Mouse (Mus musculus): ENCODE measurements around the gene Tnfsf10. TPM values are rescaled to one million over a fixed set of nuclear protein-coding genes. Genes with fewer than 3 reads are reported as not detected.

Gene Tnfsf10
- polyA plus RNA-seq, 1 experiment from 2014 or later = 0.10 TPM

DNA sequence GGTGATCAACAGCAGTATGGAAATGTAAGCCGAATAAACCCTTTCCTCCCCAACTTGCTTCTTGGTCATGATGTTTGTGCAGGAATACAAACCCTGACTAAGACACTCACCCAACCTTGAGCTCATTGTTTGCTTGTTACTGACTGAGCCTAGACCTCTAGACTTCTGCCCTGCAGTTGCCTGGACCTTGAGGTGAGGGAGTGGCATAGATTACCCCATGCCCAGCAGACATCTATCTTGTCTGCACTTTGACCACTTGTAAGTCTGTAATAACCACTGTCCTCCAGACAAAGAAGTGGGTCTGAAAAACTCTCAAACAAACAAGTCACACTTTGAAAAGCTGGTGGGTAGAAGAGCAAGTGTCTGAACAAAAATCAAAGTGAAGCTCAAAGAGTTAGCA, 2.8 kb downstream of the Tnfsf10 start:
- no peaks in the 10 kb centered on the region for H3K9me3 ChIP-seq (replicated peaks; ENCODE audit: control insufficient read depth, low read length, poor library complexity, severe bottlenecking)
- no peaks in the 10 kb centered on the region for H3K4me1 ChIP-seq (ENCODE audit: control insufficient read depth, insufficient read depth, low read length)
- no peaks in the 10 kb centered on the region for H3K36me3 ChIP-seq (ENCODE audit: control insufficient read depth, insufficient read depth, low read length)
- ATAC-seq = no peak
- H3K4me2 ChIP-seq (ENCODE audit: low read length) = no peak overlapping the region
- H3K4me3 ChIP-seq (ENCODE audit: low read depth, low read length) = no peak overlapping the region
- 100% methylated on average over 1 of the region's 1 CpGs for WGBS
- no peak overlapping the region for H3K9ac ChIP-seq (ENCODE audit: low read depth, low read length)
- no peaks in the 10 kb centered on the region for H3K27me3 ChIP-seq (ENCODE audit: control insufficient read depth, insufficient read depth, low read depth, low read length)
- H3K27ac ChIP-seq (ENCODE audit: low read length) = no peak overlapping the region

DNA sequence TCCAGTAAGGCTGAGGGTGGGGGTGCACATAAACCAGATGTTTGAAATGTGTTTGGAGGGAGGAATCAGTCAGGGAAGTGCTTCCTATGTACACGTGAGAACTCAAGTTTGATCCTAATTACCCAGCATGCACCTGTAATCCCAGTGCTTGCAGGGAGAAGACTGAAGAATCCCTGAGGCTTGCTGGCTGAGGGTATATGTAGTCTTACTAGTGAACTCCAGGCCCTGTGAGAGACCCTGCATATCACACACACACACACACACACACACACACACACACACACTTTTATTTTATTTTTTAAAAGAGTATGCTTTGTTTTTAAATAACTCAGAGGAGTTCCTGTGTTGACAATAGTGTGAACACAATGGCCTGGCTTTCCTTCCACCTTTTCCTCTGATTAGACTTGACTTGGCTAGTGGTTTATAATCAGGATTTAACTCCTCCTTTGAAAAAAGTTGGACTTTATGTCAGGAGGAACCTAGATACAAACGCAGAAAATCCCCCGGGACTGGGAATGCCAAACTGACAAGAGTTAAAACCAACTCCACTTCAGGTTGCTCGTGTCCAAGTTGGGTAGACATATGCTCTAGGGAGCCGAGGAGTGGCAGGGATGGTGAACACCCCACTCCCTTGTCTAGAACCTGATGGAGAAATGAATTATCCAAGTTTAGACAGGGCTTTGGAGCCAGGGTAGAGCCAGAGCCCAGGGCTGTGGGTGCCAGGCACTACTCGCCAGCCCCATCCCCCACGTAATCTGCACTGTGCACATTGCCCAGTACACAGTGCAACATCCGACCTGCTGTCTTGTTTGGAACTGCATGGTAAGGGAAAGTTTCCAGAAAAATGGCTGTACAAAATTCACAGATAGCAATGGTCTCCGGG, 4.0 kb downstream of the Tnfsf10 start:
- H3K9me3 ChIP-seq (replicated peaks; ENCODE audit: control insufficient read depth, low read length, poor library complexity, severe bottlenecking) = no peaks in the 10 kb centered on the region
- ATAC-seq = no peak
- H3K4me1 ChIP-seq (ENCODE audit: control insufficient read depth, insufficient read depth, low read length) = no peaks in the 10 kb centered on the region
- no peak overlapping the region for H3K4me2 ChIP-seq (ENCODE audit: low read length)
- H3K9ac ChIP-seq (ENCODE audit: low read depth, low read length) = no peak overlapping the region
- H3K4me3 ChIP-seq (ENCODE audit: low read depth, low read length) = no peak overlapping the region
- no peaks in the 10 kb centered on the region for H3K27me3 ChIP-seq (ENCODE audit: control insufficient read depth, insufficient read depth, low read depth, low read length)
- H3K36me3 ChIP-seq (ENCODE audit: control insufficient read depth, insufficient read depth, low read length) = no peaks in the 10 kb centered on the region
- no peak overlapping the region for H3K27ac ChIP-seq (ENCODE audit: low read length)
- WGBS = 76% methylated on average over 9 of the region's 9 CpGs

DNA sequence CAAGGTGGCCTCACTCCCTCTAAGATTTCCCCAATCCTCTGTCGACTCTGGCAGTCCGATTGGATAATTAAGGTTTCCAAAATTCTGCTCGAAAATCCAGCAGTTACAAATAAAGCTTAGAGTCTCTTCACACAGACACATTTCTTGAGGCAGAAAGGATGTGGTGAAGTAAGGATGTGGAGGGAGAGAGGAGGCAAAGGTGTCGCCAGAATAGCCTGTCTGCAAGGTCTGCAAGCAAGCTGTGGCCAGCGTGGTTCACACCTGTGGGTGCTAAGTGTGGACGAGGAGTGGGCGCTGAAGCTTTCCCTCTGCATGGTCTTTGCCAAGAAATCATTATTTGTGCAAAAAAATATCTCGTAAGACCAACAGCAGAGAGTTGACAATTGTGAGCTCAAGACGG, 5.8 kb downstream of the Tnfsf10 start:
- Histone ChIP-seq H3K9me3 (replicated peaks; ENCODE audit: control insufficient read depth, low read length, poor library complexity, severe bottlenecking) (no peaks in the 10 kb centered on the region), H3K4me1 (ENCODE audit: control insufficient read depth, insufficient read depth, low read length) (no peaks in the 10 kb centered on the region), H3K4me3 (ENCODE audit: low read depth, low read length) (no peak overlapping the region), H3K9ac (ENCODE audit: low read depth, low read length) (no peak overlapping the region), H3K27me3 (ENCODE audit: control insufficient read depth, insufficient read depth, low read depth, low read length) (no peaks in the 10 kb centered on the region), H3K27ac (ENCODE audit: low read length) (no peak overlapping the region), H3K36me3 (ENCODE audit: control insufficient read depth, insufficient read depth, low read length) (no peaks in the 10 kb centered on the region), H3K4me2 (ENCODE audit: low read length) (no peak overlapping the region)
- no peak for ATAC-seq
- WGBS = 87% methylated on average over 9 of the region's 9 CpGs

DNA sequence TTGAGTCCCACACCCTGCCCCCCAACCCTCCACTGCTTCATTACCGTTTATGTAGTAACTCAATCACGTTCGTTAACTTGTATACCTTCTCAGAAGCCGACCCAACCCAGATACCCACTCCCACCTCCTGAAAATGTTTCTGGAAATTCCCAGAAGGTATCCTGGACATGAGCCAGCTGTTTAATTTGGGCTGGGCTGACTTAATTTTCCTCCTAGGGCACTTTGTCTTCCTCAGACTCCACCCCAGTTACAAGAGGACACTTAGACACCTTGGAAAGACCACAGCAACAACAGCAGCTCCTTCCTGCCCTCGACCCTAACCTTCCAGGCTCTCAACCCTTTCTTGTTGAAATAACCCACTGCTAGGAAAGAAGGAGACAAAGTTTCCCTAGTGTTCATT, 6.7 kb downstream of the Tnfsf10 start:
- Histone ChIP-seq H3K4me1 (ENCODE audit: control insufficient read depth, insufficient read depth, low read length) (no peaks in the 10 kb centered on the region), H3K4me3 (ENCODE audit: low read depth, low read length) (no peak overlapping the region), H3K27ac (ENCODE audit: low read length) (no peak overlapping the region), H3K4me2 (ENCODE audit: low read length) (no peak overlapping the region), H3K9me3 (replicated peaks; ENCODE audit: control insufficient read depth, low read length, poor library complexity, severe bottlenecking) (no peaks in the 10 kb centered on the region), H3K9ac (ENCODE audit: low read depth, low read length) (no peak overlapping the region), H3K27me3 (ENCODE audit: control insufficient read depth, insufficient read depth, low read depth, low read length) (no peaks in the 10 kb centered on the region), H3K36me3 (ENCODE audit: control insufficient read depth, insufficient read depth, low read length) (no peaks in the 10 kb centered on the region)
- ATAC-seq = no peak
- WGBS = 77% methylated on average over 5 of the region's 5 CpGs

DNA sequence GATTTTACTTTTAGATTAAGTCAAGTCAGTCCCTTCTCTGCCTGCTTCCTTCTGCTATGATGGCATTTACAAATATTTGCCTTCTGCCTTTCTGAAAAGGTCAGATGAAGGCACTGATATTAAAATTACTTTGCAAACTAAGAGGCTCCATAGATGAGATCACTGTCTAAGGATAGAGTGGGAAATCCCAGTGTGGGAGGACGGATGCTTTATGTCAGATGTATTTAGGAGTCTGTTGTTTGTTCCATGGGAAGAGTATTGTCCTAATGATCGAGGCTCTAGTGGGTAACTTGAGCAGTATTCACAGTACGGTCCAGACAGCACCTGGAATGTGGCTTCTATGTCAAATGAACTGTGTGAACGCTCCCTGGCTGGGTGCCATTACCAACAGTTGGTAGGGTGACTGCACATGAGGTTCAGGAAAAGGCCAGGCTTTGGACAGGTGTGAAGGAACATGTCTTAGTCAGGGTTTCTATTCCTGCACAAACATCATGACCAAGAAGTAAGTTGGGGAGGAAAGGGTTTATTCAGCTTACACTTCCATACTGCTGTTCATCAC, 9.9 kb downstream of the Tnfsf10 start:
- Histone ChIP-seq H3K9ac (ENCODE audit: low read depth, low read length) (no peak overlapping the region), H3K9me3 (replicated peaks; ENCODE audit: control insufficient read depth, low read length, poor library complexity, severe bottlenecking) (no peaks in the 10 kb centered on the region), H3K4me3 (ENCODE audit: low read depth, low read length) (no peak overlapping the region), H3K27me3 (ENCODE audit: control insufficient read depth, insufficient read depth, low read depth, low read length) (no peaks in the 10 kb centered on the region), H3K4me1 (ENCODE audit: control insufficient read depth, insufficient read depth, low read length) (no peaks in the 10 kb centered on the region), H3K4me2 (ENCODE audit: low read length) (no peak overlapping the region), H3K36me3 (ENCODE audit: control insufficient read depth, insufficient read depth, low read length) (no peaks in the 10 kb centered on the region), H3K27ac (ENCODE audit: low read length) (no peak overlapping the region)
- 79% methylated on average over 4 of the region's 4 CpGs for WGBS
- ATAC-seq = no peak

DNA sequence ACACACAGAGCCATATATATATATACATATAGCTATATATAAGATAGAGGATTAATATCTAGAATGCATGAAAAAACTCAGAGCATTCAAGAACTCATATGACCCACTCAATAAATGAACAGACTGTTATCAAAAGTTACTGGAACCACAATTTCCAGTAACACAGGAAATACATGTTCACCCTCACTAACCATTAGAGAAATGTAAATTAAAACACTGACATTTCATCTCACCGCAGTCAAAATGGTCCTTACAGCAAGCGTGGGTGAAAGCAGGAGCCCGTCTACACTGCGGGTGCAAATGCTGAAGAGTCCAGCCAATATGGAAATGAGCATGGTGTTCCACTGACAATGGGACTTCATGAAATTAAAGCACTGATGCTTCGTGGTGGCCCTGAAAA, 13.9 kb downstream of the Tnfsf10 start:
- Histone ChIP-seq H3K36me3 (ENCODE audit: control insufficient read depth, insufficient read depth, low read length) (no peaks in the 10 kb centered on the region), H3K4me2 (ENCODE audit: low read length) (no peak overlapping the region), H3K9ac (ENCODE audit: low read depth, low read length) (no peak overlapping the region), H3K4me3 (ENCODE audit: low read depth, low read length) (no peak overlapping the region), H3K9me3 (replicated peaks; ENCODE audit: control insufficient read depth, low read length, poor library complexity, severe bottlenecking) (no peaks in the 10 kb centered on the region), H3K27me3 (ENCODE audit: control insufficient read depth, insufficient read depth, low read depth, low read length) (no peaks in the 10 kb centered on the region), H3K4me1 (ENCODE audit: control insufficient read depth, insufficient read depth, low read length) (no peaks in the 10 kb centered on the region), H3K27ac (ENCODE audit: low read length) (no peak overlapping the region)
- ATAC-seq = no peak
- WGBS = 90% methylated on average over 5 of the region's 5 CpGs

DNA sequence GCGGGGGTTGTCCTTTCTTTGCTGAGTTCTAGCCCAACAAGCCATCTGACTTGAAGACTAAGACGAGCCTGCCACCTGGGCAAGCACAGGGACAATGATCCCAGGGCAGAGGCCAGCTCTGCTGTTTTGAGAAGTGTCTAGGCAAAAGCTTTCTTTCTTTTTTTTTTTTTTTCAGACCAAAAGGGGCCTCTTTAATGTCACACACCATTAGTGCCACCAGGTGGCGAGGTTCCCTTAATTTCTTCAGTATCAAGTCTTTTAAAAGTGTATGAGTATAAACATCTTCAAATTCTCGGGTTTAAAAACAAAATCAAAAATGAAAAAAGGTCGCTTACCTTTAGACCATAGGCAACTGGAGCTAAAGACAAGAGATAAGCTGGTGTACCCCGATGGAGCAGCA, 21.6 kb downstream of the Tnfsf10 start:
- no peak overlapping the region for H3K4me3 ChIP-seq (ENCODE audit: low read depth, low read length)
- no peaks in the 10 kb centered on the region for H3K4me1 ChIP-seq (ENCODE audit: control insufficient read depth, insufficient read depth, low read length)
- no peak overlapping the region for H3K27ac ChIP-seq (ENCODE audit: low read length)
- H3K27me3 ChIP-seq (ENCODE audit: control insufficient read depth, insufficient read depth, low read depth, low read length) = no peaks in the 10 kb centered on the region
- 32% methylated on average over 6 of the region's 6 CpGs for WGBS
- H3K4me2 ChIP-seq (ENCODE audit: low read length) = no peak overlapping the region
- no peaks in the 10 kb centered on the region for H3K36me3 ChIP-seq (ENCODE audit: control insufficient read depth, insufficient read depth, low read length)
- peak; percentile 42; the same call in 1 of the 2 replicates for ATAC-seq
- H3K9me3 ChIP-seq (replicated peaks; ENCODE audit: control insufficient read depth, low read length, poor library complexity, severe bottlenecking) = no peaks in the 10 kb centered on the region
- no peak overlapping the region for H3K9ac ChIP-seq (ENCODE audit: low read depth, low read length)

DNA sequence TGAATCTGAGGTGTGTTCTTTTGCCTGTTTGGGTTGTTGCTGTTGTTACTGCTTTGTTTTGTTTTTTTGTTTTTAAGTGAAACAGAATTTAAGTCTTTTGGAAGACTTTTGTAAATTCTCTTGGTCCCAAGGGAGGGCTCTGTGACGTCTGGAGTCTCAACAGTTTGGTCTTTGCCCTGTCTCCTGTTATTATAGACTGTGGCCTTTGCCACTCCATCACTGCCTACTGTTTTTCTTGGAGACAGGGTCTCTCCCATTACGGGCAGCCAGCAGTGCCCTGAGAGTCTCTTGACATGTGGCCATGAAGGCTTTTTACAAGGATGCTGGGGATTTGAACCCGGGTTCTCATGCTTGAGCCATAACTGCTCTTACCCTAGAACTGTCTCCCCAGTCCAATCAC, 22.1 kb downstream of the Tnfsf10 start:
- Histone ChIP-seq H3K9ac (ENCODE audit: low read depth, low read length) (no peak overlapping the region), H3K9me3 (replicated peaks; ENCODE audit: control insufficient read depth, low read length, poor library complexity, severe bottlenecking) (no peaks in the 10 kb centered on the region), H3K27me3 (ENCODE audit: control insufficient read depth, insufficient read depth, low read depth, low read length) (no peaks in the 10 kb centered on the region), H3K4me3 (ENCODE audit: low read depth, low read length) (no peak overlapping the region), H3K4me2 (ENCODE audit: low read length) (no peak overlapping the region), H3K27ac (ENCODE audit: low read length) (no peak overlapping the region), H3K36me3 (ENCODE audit: control insufficient read depth, insufficient read depth, low read length) (no peaks in the 10 kb centered on the region), H3K4me1 (ENCODE audit: control insufficient read depth, insufficient read depth, low read length) (no peaks in the 10 kb centered on the region)
- 81% methylated on average over 3 of the region's 3 CpGs for WGBS
- no peak for ATAC-seq

DNA sequence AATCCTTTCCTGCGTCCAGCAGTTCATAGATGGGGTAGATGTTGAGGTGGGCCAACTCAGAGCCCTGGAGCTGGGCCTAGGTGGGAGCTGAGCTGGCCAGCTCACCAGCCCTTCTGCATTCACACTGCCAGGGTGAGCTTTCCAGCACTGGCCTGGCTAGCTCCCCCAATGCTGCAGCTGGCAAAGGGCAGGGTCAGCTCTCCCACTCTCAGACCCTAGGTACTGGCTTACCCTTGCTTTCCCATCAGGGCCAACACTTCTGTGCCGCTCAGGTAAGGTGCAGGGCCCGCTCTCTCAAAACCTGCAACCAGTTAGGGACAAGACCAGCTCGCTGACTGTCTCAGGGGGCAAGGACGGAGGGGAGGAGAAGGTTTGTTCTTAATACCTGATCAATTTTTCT, 23.9 kb downstream of the Tnfsf10 start:
- Histone ChIP-seq H3K27me3 (ENCODE audit: control insufficient read depth, insufficient read depth, low read depth, low read length) (no peaks in the 10 kb centered on the region), H3K4me1 (ENCODE audit: control insufficient read depth, insufficient read depth, low read length) (no peaks in the 10 kb centered on the region), H3K4me2 (ENCODE audit: low read length) (no peak overlapping the region), H3K9me3 (replicated peaks; ENCODE audit: control insufficient read depth, low read length, poor library complexity, severe bottlenecking) (no peaks in the 10 kb centered on the region), H3K4me3 (ENCODE audit: low read depth, low read length) (no peak overlapping the region), H3K9ac (ENCODE audit: low read depth, low read length) (no peak overlapping the region), H3K36me3 (ENCODE audit: control insufficient read depth, insufficient read depth, low read length) (no peaks in the 10 kb centered on the region), H3K27ac (ENCODE audit: low read length) (no peak overlapping the region)
- ATAC-seq = no peak
- WGBS = 94% methylated on average over 5 of the region's 5 CpGs

Measured in midbrain, embryonic 16.5 days (tissue).